Mouse (Mus musculus): ENCODE measurements at regions not wholly inside any gene's neighbourhood (a gene's known extent, or its start where the extent isn't known, plus 50 kb on each side); places are given as distances from the start of the nearest gene placed in this dataset.
A peak's percentile ranks its signal among the peaks of the same experiment; 100 is the strongest.

DNA sequence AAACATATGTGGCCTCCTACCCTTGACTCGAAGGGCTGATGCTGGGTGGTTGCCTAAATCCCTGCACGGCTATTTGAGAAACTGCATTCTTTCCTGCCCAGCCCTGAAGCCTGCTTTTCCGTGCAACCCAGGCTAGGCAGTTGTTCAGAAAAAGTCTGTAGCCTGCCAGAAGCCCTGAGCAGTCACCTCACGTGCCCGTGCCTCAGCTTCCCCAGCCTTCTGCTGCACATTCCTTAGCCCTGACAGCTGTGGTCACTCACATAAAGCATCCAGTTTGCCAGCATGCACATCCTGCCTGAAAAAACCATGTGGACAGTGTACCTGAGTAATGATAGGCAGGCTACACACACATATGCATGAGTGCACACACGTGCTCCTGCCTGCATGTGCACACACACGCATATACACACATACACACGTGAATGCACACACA, 157.6 kb downstream of the Gm26897 start:
- Histone ChIP-seq H3K36me3 (ENCODE audit: control insufficient read depth, insufficient read depth, low read length) (no peaks in the 10 kb centered on the region), H3K27ac (ENCODE audit: insufficient read depth, low read depth, low read length) (peak overlapping the region; percentile 42; the same call in 1 of the 2 replicates), H3K4me1 (ENCODE audit: control insufficient read depth, insufficient read depth, insufficient read length, low read length) (peaks cover 2% of the 10 kb centered on the region; the same call in 1 of the 2 replicates), H3K4me3 (ENCODE audit: low read depth, low read length) (no peak overlapping the region), H3K27me3 (ENCODE audit: control insufficient read depth, insufficient read depth, low read length) (no peaks in the 10 kb centered on the region)
- TF ChIP-seq POLR2A (IDR thresholded peaks at IDR 0.05; ENCODE audit: low read depth, low read length) (no peak), CTCF (IDR thresholded peaks at IDR 0.05; ENCODE audit: extremely low read depth, insufficient read length, insufficient replicate concordance, low read depth, low read length) (no peak)
- 58% methylated on average over 8 of the region's 8 CpGs for WGBS

DNA sequence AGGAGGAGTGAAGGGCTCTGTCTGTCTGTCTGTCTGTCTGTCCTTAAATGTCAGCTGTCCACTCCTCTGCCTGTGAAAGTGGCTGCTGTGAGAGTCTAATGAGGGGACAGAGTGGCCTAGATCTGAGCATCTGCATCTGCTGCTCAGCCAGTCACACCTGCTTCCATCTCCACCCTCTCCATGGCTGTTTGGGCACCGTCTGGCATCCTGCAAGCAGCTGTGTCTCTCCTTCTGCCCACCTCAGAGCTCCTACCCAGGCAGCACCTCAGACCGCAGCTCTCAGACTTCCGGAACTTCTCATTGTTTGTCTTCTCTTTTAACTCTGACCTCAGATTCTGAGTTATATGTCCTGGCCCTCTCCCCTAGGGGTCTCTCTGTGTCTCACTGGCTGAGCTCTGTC, 159.2 kb downstream of the Gm26897 start:
- TF ChIP-seq POLR2A (IDR thresholded peaks at IDR 0.05; ENCODE audit: low read depth, low read length) = no peak
- no peak for TF ChIP-seq CTCF (IDR thresholded peaks at IDR 0.05; ENCODE audit: extremely low read depth, insufficient read length, insufficient replicate concordance, low read depth, low read length)
- Histone ChIP-seq H3K4me3 (ENCODE audit: low read depth, low read length) (no peak overlapping the region), H3K27ac (ENCODE audit: insufficient read depth, low read depth, low read length) (no peak overlapping the region), H3K36me3 (ENCODE audit: control insufficient read depth, insufficient read depth, low read length) (no peaks in the 10 kb centered on the region), H3K27me3 (ENCODE audit: control insufficient read depth, insufficient read depth, low read length) (no peaks in the 10 kb centered on the region), H3K4me1 (ENCODE audit: control insufficient read depth, insufficient read depth, insufficient read length, low read length) (peaks cover 2% of the 10 kb centered on the region; the same call in 1 of the 2 replicates)
- WGBS = 46% methylated on average over 3 of the region's 3 CpGs

DNA sequence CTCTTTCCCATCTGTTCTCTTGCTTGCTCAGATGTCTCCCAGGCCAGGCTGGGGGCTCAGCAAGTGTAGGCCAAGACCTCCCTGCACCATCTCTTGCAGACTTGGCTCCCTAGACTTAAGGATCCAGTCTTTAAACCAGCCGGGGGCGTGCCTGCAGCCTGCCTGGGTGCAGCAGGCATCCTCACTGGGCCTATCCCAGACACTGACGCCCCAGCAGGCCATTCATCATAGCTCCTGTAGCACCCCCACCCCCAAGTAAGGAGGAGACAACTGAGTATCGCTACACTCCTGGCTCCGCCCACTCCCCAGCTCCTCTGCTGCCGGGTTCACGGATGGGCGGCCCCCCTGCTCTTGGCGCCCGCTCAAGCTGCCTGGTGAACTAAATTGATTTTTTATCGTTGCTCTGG, 160.2 kb downstream of the Gm26897 start:
- TF ChIP-seq CTCF (IDR thresholded peaks at IDR 0.05; ENCODE audit: extremely low read depth, insufficient read length, insufficient replicate concordance, low read depth, low read length) (no peak), POLR2A (IDR thresholded peaks at IDR 0.05; ENCODE audit: low read depth, low read length) (no peak)
- Histone ChIP-seq H3K27me3 (ENCODE audit: control insufficient read depth, insufficient read depth, low read length) (no peaks in the 10 kb centered on the region), H3K4me1 (ENCODE audit: control insufficient read depth, insufficient read depth, insufficient read length, low read length) (peaks cover 2% of the 10 kb centered on the region; the same call in 1 of the 2 replicates), H3K36me3 (ENCODE audit: control insufficient read depth, insufficient read depth, low read length) (no peaks in the 10 kb centered on the region), H3K27ac (ENCODE audit: insufficient read depth, low read depth, low read length) (no peak overlapping the region), H3K4me3 (ENCODE audit: low read depth, low read length) (no peak overlapping the region)
- 1% methylated on average over 11 of the region's 11 CpGs for WGBS

DNA sequence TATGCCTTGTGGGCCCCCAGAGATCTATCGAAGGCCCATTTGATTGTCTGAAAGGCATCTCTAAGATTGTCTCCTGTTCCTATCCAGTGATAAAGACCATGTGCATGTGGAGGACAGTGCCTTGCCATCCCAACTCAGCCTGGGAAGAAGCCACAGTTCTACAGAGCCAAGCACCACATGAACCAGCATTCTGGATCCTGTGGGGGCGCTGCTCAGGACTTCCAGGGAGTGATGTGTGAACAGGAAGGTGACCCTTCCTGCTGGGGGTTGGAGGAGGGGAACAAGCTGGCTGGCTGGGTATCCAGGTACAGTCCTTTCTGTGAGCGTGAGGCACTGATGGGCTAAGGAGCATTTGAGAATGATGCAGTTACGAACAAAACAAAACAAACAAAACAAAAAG, 163.8 kb downstream of the Gm26897 start:
- WGBS = 63% methylated on average over 4 of the region's 4 CpGs
- no peaks in the 10 kb centered on the region for H3K36me3 ChIP-seq (ENCODE audit: control insufficient read depth, insufficient read depth, low read length)
- H3K27me3 ChIP-seq (ENCODE audit: control insufficient read depth, insufficient read depth, low read length) = no peaks in the 10 kb centered on the region
- H3K27ac ChIP-seq (ENCODE audit: insufficient read depth, low read depth, low read length) = no peak overlapping the region
- peaks cover 2% of the 10 kb centered on the region; the same call in 1 of the 2 replicates for H3K4me1 ChIP-seq (ENCODE audit: control insufficient read depth, insufficient read depth, insufficient read length, low read length)
- TF ChIP-seq CTCF (IDR thresholded peaks at IDR 0.05; ENCODE audit: extremely low read depth, insufficient read length, insufficient replicate concordance, low read depth, low read length) = no peak
- no peak for TF ChIP-seq POLR2A (IDR thresholded peaks at IDR 0.05; ENCODE audit: low read depth, low read length)
- H3K4me3 ChIP-seq (ENCODE audit: low read depth, low read length) = no peak overlapping the region

DNA sequence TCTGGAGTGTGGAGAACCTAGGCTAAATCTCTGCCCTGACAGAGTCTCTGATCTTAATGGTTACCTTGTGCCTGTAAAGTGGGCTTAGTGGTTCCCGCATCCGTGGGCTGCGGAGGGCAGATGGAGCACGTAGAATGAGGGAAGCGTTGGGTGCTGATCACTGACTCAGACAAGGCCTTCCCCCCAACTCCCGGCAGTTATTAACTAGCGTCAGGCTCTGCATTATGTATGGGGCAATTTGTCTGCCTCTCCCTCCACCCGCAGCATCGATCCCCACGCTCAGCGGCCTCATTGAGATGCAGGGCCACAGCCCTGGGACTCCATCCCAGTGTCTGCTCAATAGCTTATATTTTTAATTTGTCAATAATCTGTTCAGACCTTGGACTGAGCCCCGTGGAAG, 164.8 kb downstream of the Gm26897 start:
- H3K36me3 ChIP-seq (ENCODE audit: control insufficient read depth, insufficient read depth, low read length) = no peaks in the 10 kb centered on the region
- H3K27me3 ChIP-seq (ENCODE audit: control insufficient read depth, insufficient read depth, low read length) = no peaks in the 10 kb centered on the region
- H3K4me1 ChIP-seq (ENCODE audit: control insufficient read depth, insufficient read depth, insufficient read length, low read length) = peaks cover 2% of the 10 kb centered on the region; the same call in 1 of the 2 replicates
- no peak overlapping the region for H3K27ac ChIP-seq (ENCODE audit: insufficient read depth, low read depth, low read length)
- no peak overlapping the region for H3K4me3 ChIP-seq (ENCODE audit: low read depth, low read length)
- 61% methylated on average over 12 of the region's 12 CpGs for WGBS
- TF ChIP-seq CTCF (IDR thresholded peaks at IDR 0.05; ENCODE audit: extremely low read depth, insufficient read length, insufficient replicate concordance, low read depth, low read length) (no peak), POLR2A (IDR thresholded peaks at IDR 0.05; ENCODE audit: low read depth, low read length) (no peak)

DNA sequence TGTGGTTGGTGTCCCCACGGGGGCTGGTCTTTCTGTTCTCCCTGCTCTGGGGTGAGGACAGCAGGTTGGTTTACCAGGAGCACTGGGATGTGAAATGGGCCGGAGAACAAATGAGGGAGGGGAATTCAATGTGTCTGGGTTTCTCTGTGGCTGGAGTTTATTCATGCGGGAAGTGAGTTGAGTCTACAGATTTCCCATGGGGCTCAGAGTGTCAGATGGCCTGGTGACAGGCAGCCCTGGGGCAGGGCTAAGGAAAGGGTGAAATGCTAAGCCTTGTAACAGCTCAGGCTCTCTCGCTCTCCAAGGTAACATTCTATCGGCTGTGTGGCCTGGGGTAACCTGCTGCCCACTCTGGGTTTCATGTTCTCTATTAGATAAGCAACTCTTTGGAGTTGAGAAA, 167.5 kb downstream of the Gm26897 start:
- H3K4me1 ChIP-seq (ENCODE audit: control insufficient read depth, insufficient read depth, insufficient read length, low read length) = no peaks in the 10 kb centered on the region
- TF ChIP-seq POLR2A (IDR thresholded peaks at IDR 0.05; ENCODE audit: low read depth, low read length) = no peak
- no peak for TF ChIP-seq CTCF (IDR thresholded peaks at IDR 0.05; ENCODE audit: extremely low read depth, insufficient read length, insufficient replicate concordance, low read depth, low read length)
- no peaks in the 10 kb centered on the region for H3K27me3 ChIP-seq (ENCODE audit: control insufficient read depth, insufficient read depth, low read length)
- no peaks in the 10 kb centered on the region for H3K36me3 ChIP-seq (ENCODE audit: control insufficient read depth, insufficient read depth, low read length)
- no peak overlapping the region for H3K4me3 ChIP-seq (ENCODE audit: low read depth, low read length)
- no peak overlapping the region for H3K27ac ChIP-seq (ENCODE audit: insufficient read depth, low read depth, low read length)
- WGBS = 73% methylated on average over 5 of the region's 5 CpGs

DNA sequence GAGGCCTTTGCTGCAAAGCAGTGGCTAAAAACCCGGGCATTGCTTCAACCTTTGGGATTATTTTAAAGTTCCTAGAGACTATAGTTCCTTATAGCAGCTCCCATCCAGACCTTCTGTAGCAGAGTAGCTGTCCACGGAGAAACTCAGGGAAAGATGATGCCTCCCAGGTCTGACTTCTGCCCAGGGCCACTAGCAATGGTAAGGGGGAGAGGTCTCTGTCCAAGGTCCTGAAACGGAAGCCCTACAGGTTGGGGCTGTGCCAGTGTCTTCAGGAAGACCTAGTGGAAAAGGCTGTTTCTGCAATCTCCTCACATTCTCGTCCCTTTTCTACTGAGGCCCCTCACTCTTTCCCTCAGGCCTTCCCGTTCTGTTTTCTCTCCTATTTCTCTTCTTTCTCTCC, 168.0 kb downstream of the Gm26897 start:
- no peak for TF ChIP-seq POLR2A (IDR thresholded peaks at IDR 0.05; ENCODE audit: low read depth, low read length)
- no peak for TF ChIP-seq CTCF (IDR thresholded peaks at IDR 0.05; ENCODE audit: extremely low read depth, insufficient read length, insufficient replicate concordance, low read depth, low read length)
- 15% methylated on average over 5 of the region's 5 CpGs for WGBS

More for the DNA sequence above, 168.0 kb downstream of the Gm26897 start:
- Histone ChIP-seq H3K4me3 (ENCODE audit: low read depth, low read length) (no peak overlapping the region), H3K27ac (ENCODE audit: insufficient read depth, low read depth, low read length) (no peak overlapping the region), H3K4me1 (ENCODE audit: control insufficient read depth, insufficient read depth, insufficient read length, low read length) (no peaks in the 10 kb centered on the region), H3K27me3 (ENCODE audit: control insufficient read depth, insufficient read depth, low read length) (no peaks in the 10 kb centered on the region), H3K36me3 (ENCODE audit: control insufficient read depth, insufficient read depth, low read length) (no peaks in the 10 kb centered on the region)

Data from small intestine, adult 2 months (tissue).